Mouse (Mus musculus): ENCODE measurements around the gene Ipo5.

- TF ChIP-seq CTCF (IDR thresholded peaks at IDR 0.05; ENCODE audit: control insufficient read depth, insufficient read depth, insufficient read length), result no peak
- no peak for TF ChIP-seq MAX (IDR thresholded peaks at IDR 0.05)
- no peak for TF ChIP-seq USF1 (IDR thresholded peaks at IDR 0.05; ENCODE audit: low read depth)
- no peak for TF ChIP-seq MYOD1 (IDR thresholded peaks at IDR 0.05; ENCODE audit: control insufficient read depth, insufficient read length, low read depth)
- no peak for TF ChIP-seq FOSL1 (IDR thresholded peaks at IDR 0.05; ENCODE audit: insufficient read depth, low read length, poor library complexity, severe bottlenecking)
- TF ChIP-seq CEBPB (IDR thresholded peaks at IDR 0.05; ENCODE audit: low read depth), result no peak
Observed at GRCm38 (mm10) chr14:120892369-120892768, 18.7 kb upstream of the Ipo5 start.
